Mouse (Mus musculus): Measurements from ENCODE around the gene Mfap1b. TPM values are rescaled to one million over a fixed set of nuclear protein-coding genes. Genes with fewer than 3 reads are reported as not detected.

Gene Mfap1b
- total and polyA plus RNA-seq, 2 experiments from 2014 or later, result 22.6 to 57.4 TPM

- H3K4me3 ChIP-seq (ENCODE audit: low read depth, low read length), result peak overlapping the region; percentile 97
- H3K36me3 ChIP-seq (ENCODE audit: insufficient read depth, low read length), result no peaks in the 10 kb centered on the region
- peak overlapping the region; percentile 97 for H3K27ac ChIP-seq (ENCODE audit: low read depth, low read length)
- H3K4me2 ChIP-seq (ENCODE audit: low read depth, low read length, poor library complexity, severe bottlenecking), result peak overlapping the region; percentile 45
- H3K4me1 ChIP-seq (ENCODE audit: insufficient read depth, low read length), result peaks cover 9% of the 10 kb centered on the region; the same call in 1 of the 2 replicates
- DNase-seq (ENCODE audit: low spot score), result peak; percentile 28
- ATAC-seq (ENCODE audit: low FRiP score), result peak; percentile 13; the same call in 1 of the 2 replicates
- no peak for TF ChIP-seq CTCF (IDR thresholded peaks at IDR 0.05)
- H3K9me3 ChIP-seq (ENCODE audit: low read length), result no peaks in the 10 kb centered on the region
- no peaks in the 10 kb centered on the region for H3K27me3 ChIP-seq (ENCODE audit: insufficient read depth, low read length)
- 14% methylated on average over 4 of the region's 4 CpGs for WGBS
- peak overlapping the region; percentile 93 for H3K9ac ChIP-seq (replicated peaks; ENCODE audit: low read length, poor library complexity, severe bottlenecking)
These were observed 61.0 kb downstream of the Mfap1b start for GRCm38 (mm10) chr2:121412843-121413386.

Small RNAs within 50 kb of the gene (microRNA-seq; reads per million reads assigned to microRNA genes)
- not detected for gene Gm22953 (ENCODE audit: borderline number of aligned reads)

Other genes starting within 250 kb of the Mfap1b start
- 262 and 292 TPM in 2 replicates for gene Trp53bp1, start 202.7 kb downstream of the Mfap1b start, total RNA-seq (2014; rRNA removed)
- 90.3 and 93.3 TPM in 2 replicates for gene Trp53bp1, start 202.7 kb downstream of the Mfap1b start, polyA plus RNA-seq (2015; fragmentation: Nextera tagmentation; extraction: Ambion mirVana)
- gene Map1a, start 184.5 kb downstream of the Mfap1b start, total RNA-seq (2014; rRNA removed), result 137 and 154 TPM in 2 replicates
- gene Map1a, start 184.5 kb downstream of the Mfap1b start, polyA plus RNA-seq (2015; fragmentation: Nextera tagmentation; extraction: Ambion mirVana), result 48.1 and 49.4 TPM in 2 replicates
- gene Ppip5k1, start 118.7 kb downstream of the Mfap1b start, total RNA-seq (2014; rRNA removed), result 16.9 and 22.1 TPM in 2 replicates
- gene Ppip5k1, start 118.7 kb downstream of the Mfap1b start, polyA plus RNA-seq (2015; fragmentation: Nextera tagmentation; extraction: Ambion mirVana), result 18.5 and 20.0 TPM in 2 replicates
- gene Ckmt1, start 116.4 kb downstream of the Mfap1b start, total RNA-seq (2014; rRNA removed), result 105 and 147 TPM in 2 replicates
- 120 and 144 TPM in 2 replicates for gene Ckmt1, start 116.4 kb downstream of the Mfap1b start, polyA plus RNA-seq (2015; fragmentation: Nextera tagmentation; extraction: Ambion mirVana)
- gene Strc, start 86.9 kb downstream of the Mfap1b start, total RNA-seq (2014; rRNA removed), result not detected in 2 replicates
- 0.02 TPM in 1 of 2 replicates, not detected in the other for gene Strc, start 86.9 kb downstream of the Mfap1b start, polyA plus RNA-seq (2015; fragmentation: Nextera tagmentation; extraction: Ambion mirVana)
- gene Pdia3, start 60.3 kb downstream of the Mfap1b start, total RNA-seq (2014; rRNA removed), result 61.9 and 77.1 TPM in 2 replicates
- 269 and 301 TPM in 2 replicates for gene Pdia3, start 60.3 kb downstream of the Mfap1b start, polyA plus RNA-seq (2015; fragmentation: Nextera tagmentation; extraction: Ambion mirVana)
- 2.7 and 3.8 TPM in 2 replicates for gene Catsper2, start 60.3 kb downstream of the Mfap1b start, total RNA-seq (2014; rRNA removed)
- gene Catsper2, start 60.3 kb downstream of the Mfap1b start, polyA plus RNA-seq (2015; fragmentation: Nextera tagmentation; extraction: Ambion mirVana), result 2.6 and 3.0 TPM in 2 replicates
- gene Ell3, start 29.8 kb downstream of the Mfap1b start, total RNA-seq (2014; rRNA removed), result 0.33 TPM in 1 of 2 replicates, not detected in the other
- gene Ell3, start 29.8 kb downstream of the Mfap1b start, polyA plus RNA-seq (2015; fragmentation: Nextera tagmentation; extraction: Ambion mirVana), result 1.6 and 2.6 TPM in 2 replicates
- 235 and 284 TPM in 2 replicates for gene Serf2, start 24.9 kb downstream of the Mfap1b start, total RNA-seq (2014; rRNA removed)
- gene Serf2, start 24.9 kb downstream of the Mfap1b start, polyA plus RNA-seq (2015; fragmentation: Nextera tagmentation; extraction: Ambion mirVana), result 271 and 278 TPM in 2 replicates
- 12.3 and 17.6 TPM in 2 replicates for gene Hypk, start 20.8 kb downstream of the Mfap1b start, total RNA-seq (2014; rRNA removed)
- gene Hypk, start 20.8 kb downstream of the Mfap1b start, polyA plus RNA-seq (2015; fragmentation: Nextera tagmentation; extraction: Ambion mirVana), result 109 and 115 TPM in 2 replicates
- 1.8 and 2.6 TPM in 2 replicates for gene Serinc4, start 17.3 kb downstream of the Mfap1b start, total RNA-seq (2014; rRNA removed)
- 1.1 and 1.5 TPM in 2 replicates for gene Serinc4, start 17.3 kb downstream of the Mfap1b start, polyA plus RNA-seq (2015; fragmentation: Nextera tagmentation; extraction: Ambion mirVana)
- gene Mfap1a, start 32.6 kb upstream of the Mfap1b start, total RNA-seq (2014; rRNA removed), result 13.9 and 14.2 TPM in 2 replicates
- 20.8 and 20.9 TPM in 2 replicates for gene Mfap1a, start 32.6 kb upstream of the Mfap1b start, polyA plus RNA-seq (2015; fragmentation: Nextera tagmentation; extraction: Ambion mirVana)
- gene Wdr76, start 32.7 kb upstream of the Mfap1b start, total RNA-seq (2014; rRNA removed), result 4.8 TPM in 2 replicates
- gene Wdr76, start 32.7 kb upstream of the Mfap1b start, polyA plus RNA-seq (2015; fragmentation: Nextera tagmentation; extraction: Ambion mirVana), result 1.8 and 2.1 TPM in 2 replicates

All from midbrain, postnatal 0 days (tissue).